Mouse (Mus musculus) cerebellum, adult 2 months (tissue): ENCODE data around the gene Dennd4b.

ENCODE experiments used
- CTCF ChIP-seq: fragments of 200-500 bp; IDR thresholded peaks from 2 replicates; pipeline ENCODE4 v1.5.1; 2011; ENCODE audit warnings: low read depth, mild to moderate bottlenecking, control low read depth, low read length, moderate library complexity, borderline replicate concordance; ENCODE audit not compliant: insufficient read depth
- POLR2A ChIP-seq: fragments of 200-500 bp; IDR thresholded peaks from 2 replicates; pipeline ENCODE4 v1.6.1; 2011; ENCODE audit warnings: low read length, control low read depth, borderline replicate concordance; ENCODE audit not compliant: insufficient read depth

DNA sequence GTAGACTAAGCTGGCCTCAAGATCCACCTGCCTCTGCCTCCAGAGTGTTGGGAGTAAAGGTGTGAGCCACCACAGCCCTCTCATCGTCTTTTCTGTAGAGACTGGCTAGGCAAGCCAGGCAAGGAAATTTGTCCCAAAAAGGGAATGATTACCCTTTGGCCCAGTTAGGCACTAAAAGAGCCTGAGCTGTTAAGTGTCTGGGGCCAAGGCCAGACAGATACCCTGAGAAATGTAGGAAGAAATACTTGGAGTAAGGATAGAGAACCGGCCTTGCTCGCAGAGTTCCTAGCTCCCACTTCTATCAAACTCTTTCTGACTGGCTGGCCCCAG, 17.4 kb upstream of the Dennd4b start:
- TF ChIP-seq CTCF (no peak), POLR2A (no peak)
